Mouse (Mus musculus) lung, postnatal 0 days (tissue): Measurements from ENCODE around the gene Rab6b. TPM values are rescaled to one million over a fixed set of nuclear protein-coding genes. Genes with fewer than 3 reads are reported as not detected.

Source experiments
- ATAC-seq: fragments of 200-750 bp; cut with Nextera tagmentation; 2 replicates; pipeline ENCODE4 v1.8.0; 2017; ENCODE audit warnings: moderate library complexity
- DNase-seq: peaks from one replicate; pipeline ENCODE4 v3.0.0-alpha.2; 2016; ENCODE audit warnings: low spot score
- H3K27ac ChIP-seq: fragments of 300-500 bp; sonication (generic); 2 replicates; pipeline ENCODE4 v1.5.1; 2014; ENCODE audit warnings: antibody characterized with exemption, mild to moderate bottlenecking, low read length, mixed read lengths
- H3K27me3 ChIP-seq: fragments of 300-500 bp; sonication (generic); replicated peaks from 2 replicates; pipeline ENCODE4 v1.6.1; 2014; ENCODE audit warnings: low read length, mixed read lengths; ENCODE audit not compliant: insufficient read depth
- H3K36me3 ChIP-seq: fragments of 300-500 bp; sonication (generic); 2 replicates; pipeline ENCODE4 v1.6.1; 2014; ENCODE audit warnings: low read length, mixed read lengths; ENCODE audit not compliant: insufficient read depth
- H3K4me1 ChIP-seq: fragments of 300-500 bp; sonication (generic); 2 replicates; pipeline ENCODE4 v1.6.1; 2014; ENCODE audit warnings: antibody characterized with exemption, low read depth, low read length, mixed read lengths; ENCODE audit not compliant: insufficient read depth
- H3K4me2 ChIP-seq: fragments of 300-500 bp; sonication (generic); replicated peaks from 2 replicates; pipeline ENCODE4 v1.6.1; 2014; ENCODE audit warnings: low read depth, mild to moderate bottlenecking, low read length, moderate library complexity, mixed read lengths
- H3K4me3 ChIP-seq: fragments of 300-500 bp; sonication (generic); 2 replicates; pipeline ENCODE4 v1.5.1; 2014; ENCODE audit warnings: low read depth, low read length
- H3K9ac ChIP-seq: fragments of 300-500 bp; sonication (generic); replicated peaks from 2 replicates; pipeline ENCODE4 v1.6.1; 2014; ENCODE audit warnings: low read depth, mild to moderate bottlenecking
- H3K9me3 ChIP-seq: fragments of 300-500 bp; sonication (generic); 2 replicates; pipeline ENCODE4 v1.6.1; 2016; ENCODE audit warnings: low read length, mixed read lengths
- CTCF ChIP-seq: IDR thresholded peaks from 2 replicates; pipeline ENCODE4 v1.5.1; 2016; ENCODE audit warnings: antibody characterized with exemption, mild to moderate bottlenecking
- EP300 ChIP-seq: IDR thresholded peaks from 2 replicates; pipeline ENCODE4 v1.6.1; 2016; ENCODE audit warnings: antibody characterized with exemption, mild to moderate bottlenecking, control low read depth
- WGBS: fragments of 180-500 bp; shearing (Covaris S2); extraction: QIAGEN DNeasy Blood & Tissue Kit; methylation state at CpG from one replicate; pipeline ENCODE4 v1.1.7; 2014; 5-methylcytosine and 5-hydroxymethylcytosine counted together
- polyA plus RNA-seq: library from polyadenylated mRNA; unstranded; fragments of >200 nt; fragmentation: Nextera tagmentation; extraction: Ambion mirVana; gene quantifications from 2 replicates; pipeline ENCODE4 v1.2.1, GENCODE M21; 2015

The Rab6b gene
- polyA plus RNA-seq, 1 experiment from 2014 or later = 6.8 TPM

DNA sequence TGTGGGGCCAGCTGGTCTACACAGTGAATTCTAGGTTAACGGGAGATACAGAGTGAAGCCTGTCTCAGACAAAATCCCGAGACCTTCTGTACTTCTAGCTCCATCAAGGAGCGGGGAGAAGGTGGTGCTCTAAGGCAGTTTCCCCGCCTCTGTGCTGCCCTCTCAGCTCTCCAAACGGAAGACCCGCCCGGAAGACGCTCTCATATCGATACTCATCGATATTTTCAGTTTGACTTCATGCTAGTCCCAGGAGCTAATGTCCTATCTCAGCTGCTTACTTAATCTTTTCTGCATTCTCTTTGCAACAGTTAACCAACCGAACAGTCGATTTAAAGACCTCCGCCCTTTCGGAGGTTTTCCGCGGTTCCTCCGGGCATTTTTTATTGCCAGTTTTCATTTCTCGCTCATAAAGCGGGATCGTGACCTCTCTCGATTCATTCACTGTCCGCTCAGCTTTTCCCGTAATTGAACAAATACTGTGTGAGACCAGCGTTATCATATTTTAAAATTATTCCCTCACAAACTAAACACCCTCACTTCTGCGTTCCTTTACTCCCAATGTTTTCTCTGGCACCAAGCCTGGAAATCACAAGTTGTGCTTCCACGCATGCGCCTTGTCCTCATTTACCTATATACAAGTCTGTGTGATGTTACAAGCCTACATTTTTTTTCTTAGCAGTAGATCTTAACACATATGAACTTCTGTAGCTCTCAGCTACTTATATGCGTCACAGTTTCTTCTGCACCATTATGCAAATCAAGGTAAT is 101.2 kb downstream of the Rab6b start:
- no peak overlapping the region for H3K9ac ChIP-seq
- H3K9me3 ChIP-seq = no peaks in the 10 kb centered on the region
- ATAC-seq (no peak; the same call in 1 of the 2 replicates), DNase-seq (peak; percentile 73)
- no peak overlapping the region for H3K27ac ChIP-seq
- H3K27me3 ChIP-seq = no peaks in the 10 kb centered on the region
- WGBS = 47% methylated on average over 28 of the region's 28 CpGs
- H3K36me3 ChIP-seq = no peaks in the 10 kb centered on the region
- TF ChIP-seq EP300 = no peak
- TF ChIP-seq CTCF = no peak
- peak overlapping the region; percentile 20 for H3K4me3 ChIP-seq
- H3K4me2 ChIP-seq = peak overlapping the region; percentile 39
- no peaks in the 10 kb centered on the region for H3K4me1 ChIP-seq

- ATAC-seq (no peak), DNase-seq (no peak)
- no peaks in the 10 kb centered on the region for H3K9me3 ChIP-seq
- H3K9ac ChIP-seq = no peak overlapping the region
- no peaks in the 10 kb centered on the region for H3K27me3 ChIP-seq
- H3K4me1 ChIP-seq = no peaks in the 10 kb centered on the region
- 65% methylated on average over 2 of the region's 2 CpGs for WGBS
- no peak overlapping the region for H3K27ac ChIP-seq
- TF ChIP-seq CTCF = no peak
- no peak for TF ChIP-seq EP300
- no peak overlapping the region for H3K4me3 ChIP-seq
- no peak overlapping the region for H3K4me2 ChIP-seq
- H3K36me3 ChIP-seq = no peaks in the 10 kb centered on the region
Measured at GRCm38 (mm10) chr9:103213631-103214030, 102.0 kb downstream of the Rab6b start.

GRCm38 (mm10) chr9:103214281-103214680 is 102.7 kb downstream of the Rab6b start:
- H3K27me3 ChIP-seq = no peaks in the 10 kb centered on the region
- H3K4me1 ChIP-seq = no peaks in the 10 kb centered on the region
- no peak overlapping the region for H3K4me3 ChIP-seq
- no peaks in the 10 kb centered on the region for H3K36me3 ChIP-seq
- DNase-seq (no peak), ATAC-seq (no peak)
- no peaks in the 10 kb centered on the region for H3K9me3 ChIP-seq
- H3K9ac ChIP-seq = no peak overlapping the region
- H3K4me2 ChIP-seq = no peak overlapping the region
- TF ChIP-seq EP300 (no peak), CTCF (no peak)
- WGBS = 83% methylated on average over 6 of the region's 6 CpGs
- no peak overlapping the region for H3K27ac ChIP-seq

GRCm38 (mm10) chr9:103224721-103225120 is 113.1 kb downstream of the Rab6b start:
- no peaks in the 10 kb centered on the region for H3K36me3 ChIP-seq
- DNase-seq = no peak
- WGBS = 93% methylated on average over 7 of the region's 7 CpGs
- no peak overlapping the region for H3K4me3 ChIP-seq
- H3K9ac ChIP-seq = no peak overlapping the region
- H3K4me1 ChIP-seq = no peaks in the 10 kb centered on the region
- H3K27me3 ChIP-seq = no peaks in the 10 kb centered on the region
- no peak overlapping the region for H3K27ac ChIP-seq
- no peak overlapping the region for H3K4me2 ChIP-seq
- ATAC-seq = no peak
- H3K9me3 ChIP-seq = no peaks in the 10 kb centered on the region
- TF ChIP-seq CTCF = no peak
- no peak for TF ChIP-seq EP300

DNA sequence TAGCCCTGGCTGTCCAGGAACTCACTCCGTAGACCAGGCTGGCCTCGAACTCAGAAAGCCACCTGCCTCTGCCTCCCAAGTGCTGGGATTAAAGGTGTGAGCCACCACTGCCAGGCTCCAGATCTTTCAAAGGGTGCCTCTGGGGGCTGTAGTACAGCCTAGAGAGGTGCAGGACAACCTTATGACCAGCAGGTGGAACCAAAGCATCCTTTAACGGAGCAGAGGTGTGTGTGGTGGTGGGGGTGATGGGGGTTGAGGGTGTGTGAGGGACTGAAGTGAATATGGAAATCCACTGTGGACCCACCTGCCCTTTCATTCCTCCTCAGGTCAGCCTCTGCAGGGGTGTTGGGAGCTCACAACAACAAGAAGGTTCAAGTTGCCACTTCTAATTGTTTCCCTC is 113.9 kb downstream of the Rab6b start:
- Histone ChIP-seq H3K4me1 (no peaks in the 10 kb centered on the region), H3K9ac (no peak overlapping the region), H3K36me3 (no peaks in the 10 kb centered on the region), H3K4me2 (no peak overlapping the region), H3K27ac (no peak overlapping the region), H3K9me3 (no peaks in the 10 kb centered on the region), H3K27me3 (no peaks in the 10 kb centered on the region), H3K4me3 (no peak overlapping the region)
- DNase-seq (peak; percentile 53), ATAC-seq (peak; percentile 52)
- TF ChIP-seq EP300 (no peak), CTCF (peak; percentile 81)
- WGBS = 60% methylated on average over 3 of the region's 3 CpGs

DNA sequence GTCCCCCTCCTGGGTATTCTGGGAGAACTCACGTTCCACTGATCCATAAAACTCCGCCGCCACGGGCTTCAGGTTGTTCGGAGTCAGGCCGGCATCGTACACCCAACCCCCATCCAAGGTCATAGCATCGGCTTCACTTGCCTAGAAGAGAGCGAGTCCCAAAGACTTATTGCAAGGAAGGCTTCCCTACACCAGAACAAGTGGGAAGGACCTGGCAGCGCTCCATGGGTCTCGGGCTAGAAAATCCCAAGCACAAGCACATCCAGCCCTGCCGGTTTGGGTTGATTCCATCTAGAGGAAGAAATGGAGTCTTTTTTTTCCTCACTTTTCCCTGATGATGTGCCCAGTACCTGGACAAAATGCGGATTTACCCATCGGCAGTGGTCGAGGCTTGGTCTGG is 115.2 kb downstream of the Rab6b start:
- Histone ChIP-seq H3K27ac (no peak overlapping the region), H3K4me1 (no peaks in the 10 kb centered on the region), H3K9ac (no peak overlapping the region), H3K4me3 (no peak overlapping the region), H3K36me3 (no peaks in the 10 kb centered on the region), H3K9me3 (no peaks in the 10 kb centered on the region), H3K4me2 (no peak overlapping the region), H3K27me3 (no peaks in the 10 kb centered on the region)
- ATAC-seq (no peak), DNase-seq (no peak)
- WGBS = 82% methylated on average over 15 of the region's 15 CpGs
- no peak for TF ChIP-seq EP300
- no peak for TF ChIP-seq CTCF
